Mouse (Mus musculus) right cerebral cortex, postnatal 36 days (tissue): ENCODE results near the gene Suv39h2.

Experiments used
- DNase-seq, 2 experiments: peaks; one replicate each; pipeline ENCODE4 v3.0.0; 2022; ENCODE audit warnings: low spot score in 2 of 2, mixed read lengths in 1 of 2

The Suv39h2 gene

GRCm38 (mm10) chr2:3423841-3424578, 50.8 kb downstream of the Suv39h2 start, which contains the start of gene Dclre1c:
Gene Dclre1c, plus strand, starts transcription at chr2:3424131.
- peak; percentile 88 to 94 for DNase-seq

GRCm38 (mm10) chr2:3422548-3422947, 52.3 kb downstream of the Suv39h2 start, which contains the start of gene Meig1:
Gene Meig1, minus strand, starts transcription at chr2:3422648.
- no peak for DNase-seq

- DNase-seq: no peak
Observed at GRCm38 (mm10) chr2:3420157-3420556, 54.7 kb downstream of the Suv39h2 start.

- DNase-seq: peak; percentile 93 to 95
Observed at GRCm38 (mm10) chr2:3418883-3419431, 55.9 kb downstream of the Suv39h2 start.

- DNase-seq: no peak
Observed at GRCm38 (mm10) chr2:3415676-3416075, 59.2 kb downstream of the Suv39h2 start.

- peak; percentile 34 to 45 for DNase-seq
Observed at GRCm38 (mm10) chr2:3414241-3414640, 60.6 kb downstream of the Suv39h2 start.

- no peak for DNase-seq
Observed at GRCm38 (mm10) chr2:3407756-3408155, 67.1 kb downstream of the Suv39h2 start.

- DNase-seq: no peak
Observed at GRCm38 (mm10) chr2:3405981-3406380, 68.8 kb downstream of the Suv39h2 start.
